In the genomic region with DNA sequence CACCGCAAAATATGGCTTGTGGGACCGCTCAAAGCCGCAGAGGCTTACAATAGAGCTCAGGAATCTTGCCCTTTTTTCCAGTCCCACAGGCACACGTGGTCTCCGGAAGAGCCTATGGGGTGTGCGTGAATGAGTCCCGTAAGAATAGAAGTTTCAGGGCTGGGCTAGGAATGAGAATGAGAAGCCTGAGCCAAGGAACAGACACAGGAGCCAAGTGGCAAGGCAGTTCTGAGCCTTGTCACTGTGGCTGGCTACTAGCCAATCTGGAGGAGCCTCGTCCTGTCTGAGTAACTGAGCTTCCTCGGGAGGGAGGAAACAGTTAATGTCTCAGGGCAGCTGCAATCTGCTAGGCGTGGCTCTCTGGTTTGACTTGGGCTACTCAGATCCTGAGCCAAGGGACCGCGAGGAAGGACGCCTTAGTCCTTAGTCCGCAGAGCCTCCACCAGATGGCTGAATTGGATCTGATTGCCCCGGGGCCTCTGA, we compare ENCODE assay signal across 8 mouse cellular contexts. TPM values are rescaled to one million over a fixed set of nuclear protein-coding genes. Genes with fewer than 3 reads are reported as not detected.
A peak's percentile ranks its signal among the peaks of the same experiment; 100 is the strongest.
DNase-seq lines count a peak whose midpoint lies in the region; ATAC-seq and TF ChIP-seq lines count a peak whose summit lies in the region.

Gene Trim16 (plus strand): TSS at position 173 of the 483 bp plus-strand sequence.

- H3K27me3 ChIP-seq in heart, embryonic 13.5 days (replicated peaks): no peaks in the 10 kb centered on the region
- no peaks in the 10 kb centered on the region for H3K27me3 ChIP-seq in kidney, postnatal 0 days (ENCODE audit: insufficient read depth, low read length)
- peaks cover 16% of the 10 kb centered on the region; the same call in 1 of the 2 replicates for H3K27me3 ChIP-seq in liver, embryonic 13.5 days
- H3K27me3 ChIP-seq in stomach, embryonic 15.5 days (replicated peaks): no peaks in the 10 kb centered on the region

- H3K9ac ChIP-seq in heart, embryonic 13.5 days: peak within 1 kb of the TSS; percentile 79
- peak within 1 kb of the TSS; percentile 53 for H3K9ac ChIP-seq in kidney, postnatal 0 days (ENCODE audit: low read depth, low read length)
- H3K9ac ChIP-seq in liver, embryonic 13.5 days: peak within 1 kb of the TSS; percentile 47
- H3K9ac ChIP-seq in stomach, embryonic 15.5 days: peak within 1 kb of the TSS; percentile 44

- peaks cover 26% of the 10 kb centered on the region for H3K4me1 ChIP-seq in heart, embryonic 13.5 days
- peaks cover 19% of the 10 kb centered on the region; the same call in 1 of the 2 replicates for H3K4me1 ChIP-seq in kidney, postnatal 0 days (replicated peaks; ENCODE audit: insufficient read depth, low read length)
- H3K4me1 ChIP-seq in liver, embryonic 13.5 days (replicated peaks): peaks cover 16% of the 10 kb centered on the region
- peaks cover 14% of the 10 kb centered on the region; the same call in 1 of the 2 replicates for H3K4me1 ChIP-seq in stomach, embryonic 15.5 days

- ATAC-seq in CD4-positive, CD25-positive, alpha-beta regulatory T cell, adult 4 months: peak; percentile 63
- ATAC-seq in heart, embryonic 13.5 days (ENCODE audit: extremely low read depth, insufficient number of reproducible peaks, low FRiP score, low TSS enrichment): peak; percentile 54; the same call in 1 of the 2 replicates
- ATAC-seq in kidney, postnatal 0 days (replicated peaks; ENCODE audit: low FRiP score, low read depth): peak; percentile 64
- 0 out of 2 replicates have a peak, but pooled peaks have one; percentile 26 for ATAC-seq in liver, embryonic 13.5 days (ENCODE audit: low read depth)
- ATAC-seq in stomach, embryonic 15.5 days (ENCODE audit: insufficient read depth, low FRiP score, low read depth): peak; percentile 66

- H3K27ac ChIP-seq in heart, embryonic 13.5 days (replicated peaks): peak within 1 kb of the TSS; percentile 71
- H3K27ac ChIP-seq in kidney, postnatal 0 days: peak within 1 kb of the TSS; percentile 85
- no peak within 1 kb of the TSS for H3K27ac ChIP-seq in liver, embryonic 13.5 days
- peak within 1 kb of the TSS; percentile 90 for H3K27ac ChIP-seq in stomach, embryonic 15.5 days

- peaks cover 4% of the 10 kb centered on the region; the same call in 1 of the 2 replicates for H3K36me3 ChIP-seq in heart, embryonic 13.5 days
- H3K36me3 ChIP-seq in kidney, postnatal 0 days (ENCODE audit: insufficient read depth, low read length): no peaks in the 10 kb centered on the region
- H3K36me3 ChIP-seq in liver, embryonic 13.5 days: no peaks in the 10 kb centered on the region
- H3K36me3 ChIP-seq in stomach, embryonic 15.5 days: no peaks in the 10 kb centered on the region

- DNase-seq in c-Kit-positive CD71-negative TER-119-negative erythroid progenitor cells, embryonic 14.5 days (ENCODE audit: low read depth): peak; percentile 51
- peak; percentile 66 for DNase-seq in fibroblast of lung, adult 2 months (ENCODE audit: low read depth)
- DNase-seq in kidney, postnatal 0 days (ENCODE audit: low spot score): peak; percentile 88
- peak; percentile 13 for DNase-seq in liver, embryonic 13.5 days
- peak; percentile 50 for DNase-seq in naive thymus-derived CD4-positive, alpha-beta T cell, adult 2 months (ENCODE audit: low read depth)

- H3K4me3 ChIP-seq in heart, embryonic 13.5 days: peak within 1 kb of the TSS; percentile 59
- peak within 1 kb of the TSS; percentile 50 for H3K4me3 ChIP-seq in kidney, postnatal 0 days (replicated peaks; ENCODE audit: low read depth, low read length)
- H3K4me3 ChIP-seq in liver, embryonic 13.5 days (replicated peaks): peak within 1 kb of the TSS; percentile 41
- H3K4me3 ChIP-seq in stomach, embryonic 15.5 days (replicated peaks): peak within 1 kb of the TSS; percentile 56

- TF ChIP-seq CTCF in kidney, postnatal 0 days (IDR thresholded peaks at IDR 0.05; ENCODE audit: low read depth): no peak

- WGBS in heart, embryonic 13.5 days: 9% methylated on average over 15 of the region's 15 CpGs
- WGBS in kidney, postnatal 0 days: 2% methylated on average over 15 of the region's 15 CpGs
- 9% methylated on average over 15 of the region's 15 CpGs for WGBS in liver, embryonic 13.5 days (ENCODE audit: insufficient replicate concordance)
- WGBS in stomach, embryonic 15.5 days: under 1% methylated on average over 15 of the region's 15 CpGs

- H3K4me2 ChIP-seq in heart, embryonic 13.5 days: peak within 1 kb of the TSS; percentile 80
- H3K4me2 ChIP-seq in kidney, postnatal 0 days (ENCODE audit: low read length): peak within 1 kb of the TSS; percentile 72
- peak within 1 kb of the TSS; percentile 54 for H3K4me2 ChIP-seq in liver, embryonic 13.5 days
- peak within 1 kb of the TSS; percentile 80 for H3K4me2 ChIP-seq in stomach, embryonic 15.5 days

- 0 out of 2 replicates have a peak, but pooled peaks cover 5% of the 10 kb centered on the region for H3K9me3 ChIP-seq in heart, embryonic 13.5 days
- no peaks in the 10 kb centered on the region for H3K9me3 ChIP-seq in kidney, postnatal 0 days (replicated peaks; ENCODE audit: low read length)
- no peaks in the 10 kb centered on the region for H3K9me3 ChIP-seq in liver, embryonic 13.5 days (replicated peaks)
- no peaks in the 10 kb centered on the region for H3K9me3 ChIP-seq in stomach, embryonic 15.5 days

RNA-seq across cellular contexts. Expression of gene Trim16, which starts in this region (rescaled TPM):
- polyA plus RNA-seq in CD4-positive, CD25-positive, alpha-beta regulatory T cell, adult 4 months (2017; shearing (Covaris generic)): 1 to 10 TPM; 2.5 to 4.3 TPM
- 5.7 and 5.8 TPM in 2 replicates for polyA plus RNA-seq in heart, embryonic 13.5 days (2015; fragmentation: Nextera tagmentation; extraction: Ambion mirVana)
- 16.4 and 18.1 TPM in 2 replicates for polyA plus RNA-seq in kidney, postnatal 0 days (2015; fragmentation: Nextera tagmentation; extraction: Ambion mirVana)
- polyA plus RNA-seq in liver, embryonic 13.5 days (2015; fragmentation: Nextera tagmentation; extraction: Ambion mirVana): 0.65 and 0.73 TPM in 2 replicates
- 13.8 and 15.6 TPM in 2 replicates for polyA plus RNA-seq in stomach, embryonic 15.5 days (2015; fragmentation: Nextera tagmentation; extraction: Ambion mirVana)

Comparison
In these comparisons a context has a peak if more than half of its experiments do, and no peak if none do; other contexts are left out.
1. Peak in DNase-seq, ATAC-seq, H3K4me3 ChIP-seq, H3K9ac ChIP-seq and H3K4me2 ChIP-seq in liver, embryonic 13.5 days; RNA of the gene not detected or under 1 TPM.
2. DNase-seq: peak in every context shown above with its lines; median percentile 88 in kidney, postnatal 0 days; 66 in fibroblast of lung, adult 2 months; 51 in c-Kit-positive CD71-negative TER-119-negative erythroid progenitor cells, embryonic 14.5 days; 50 in naive thymus-derived CD4-positive, alpha-beta T cell, adult 2 months; 13 in liver, embryonic 13.5 days.